Mouse (Mus musculus): ENCODE data around the gene Col23a1.

The Col23a1 gene

DNA sequence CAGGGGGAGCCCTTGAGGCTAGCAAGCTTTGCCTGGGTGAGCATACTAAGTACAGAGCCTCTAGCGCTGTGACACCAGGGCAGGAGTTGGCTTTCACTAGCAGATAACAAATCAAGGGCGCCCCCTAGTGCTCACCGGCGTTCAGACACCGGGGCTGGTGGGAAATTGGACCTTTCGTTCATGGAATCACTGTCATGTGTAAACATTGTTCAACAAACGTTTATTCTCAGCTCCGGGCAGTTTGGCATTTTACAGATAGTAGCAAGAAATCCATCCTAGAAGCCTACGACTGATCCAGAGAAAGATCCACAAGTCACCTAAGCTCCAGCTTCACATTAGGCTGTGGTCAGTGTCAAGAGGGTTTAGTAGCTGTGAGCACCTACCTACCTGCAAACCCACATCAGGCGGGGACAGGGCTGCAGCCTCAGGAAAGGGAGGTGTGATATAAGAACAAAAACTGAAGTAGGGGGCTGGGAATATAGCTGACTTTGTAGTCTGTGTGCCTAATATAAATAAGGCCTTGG lies 250.1 kb downstream of the Col23a1 start:
- DNase-seq (ENCODE audit: low read depth, low spot score), result peak; percentile 97

DNA sequence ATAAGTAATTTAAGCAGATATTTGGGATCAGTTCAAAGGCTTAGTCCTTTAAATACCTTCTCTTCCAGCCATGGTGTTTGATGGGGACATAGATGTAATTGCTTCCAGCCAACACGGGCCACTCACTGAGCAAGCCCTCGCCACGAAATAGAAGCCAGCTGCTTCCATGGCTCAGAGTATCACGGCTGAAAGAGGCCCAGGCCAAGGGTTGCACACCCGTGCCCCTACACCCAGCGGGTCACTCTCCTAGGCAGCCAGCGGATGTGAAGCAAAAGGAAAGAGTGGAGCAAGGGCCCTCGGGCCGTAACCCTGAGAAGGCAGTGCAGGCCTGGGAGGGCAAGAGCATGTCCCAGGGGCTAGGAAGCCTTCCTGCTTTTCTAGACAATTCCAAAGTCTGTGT lies 252.7 kb downstream of the Col23a1 start:
- DNase-seq (ENCODE audit: low read depth, low spot score), result no peak

DNA sequence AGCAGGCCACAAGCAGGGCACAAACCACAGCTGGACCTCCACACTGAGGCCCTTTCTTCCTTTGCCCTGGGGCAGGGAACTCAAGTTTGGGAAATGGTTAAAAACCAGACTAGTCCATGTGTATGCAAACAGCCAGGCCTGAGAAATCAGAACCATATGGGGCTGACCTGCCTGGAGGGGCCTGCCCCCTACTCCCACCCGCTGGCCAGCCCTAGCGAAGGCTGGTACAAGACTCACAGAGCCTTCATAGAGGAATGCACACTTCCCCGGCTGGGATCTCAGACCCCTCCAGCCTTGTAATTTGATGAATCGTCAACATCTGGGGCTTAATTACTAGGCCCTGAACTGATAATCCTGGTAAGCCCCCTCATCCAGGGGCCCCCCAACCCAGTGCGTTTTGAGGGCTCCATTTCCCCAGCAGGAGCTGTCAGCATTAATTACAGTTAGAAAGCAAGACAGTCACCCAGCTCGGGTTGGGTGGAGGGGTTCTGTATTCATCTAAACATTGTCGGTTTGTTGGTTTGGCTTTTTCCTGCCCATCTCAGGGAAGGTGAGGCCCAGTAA lies 253.8 kb downstream of the Col23a1 start:
- DNase-seq (ENCODE audit: low read depth, low spot score), result peak; percentile 86

DNA sequence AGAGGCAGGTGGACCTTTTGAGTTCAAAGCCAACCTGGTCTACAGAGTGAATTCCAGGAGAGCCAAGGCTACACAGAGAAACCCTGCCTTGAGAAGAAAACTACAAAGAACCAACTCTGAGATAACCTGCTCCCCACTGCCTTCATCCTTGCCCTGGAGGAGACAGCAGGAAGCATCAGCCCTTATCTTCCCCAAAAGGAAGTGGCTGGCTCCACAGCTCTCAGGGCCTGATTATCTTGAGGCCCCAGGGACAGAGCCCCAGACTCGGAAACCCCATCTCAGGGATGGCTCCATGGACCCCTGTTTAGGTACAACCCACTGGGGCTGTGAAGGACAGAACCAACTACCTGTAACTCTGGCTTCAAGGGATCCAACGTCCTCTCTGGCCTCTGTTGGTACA lies 254.7 kb downstream of the Col23a1 start:
- no peak for DNase-seq (ENCODE audit: low read depth, low spot score)

DNA sequence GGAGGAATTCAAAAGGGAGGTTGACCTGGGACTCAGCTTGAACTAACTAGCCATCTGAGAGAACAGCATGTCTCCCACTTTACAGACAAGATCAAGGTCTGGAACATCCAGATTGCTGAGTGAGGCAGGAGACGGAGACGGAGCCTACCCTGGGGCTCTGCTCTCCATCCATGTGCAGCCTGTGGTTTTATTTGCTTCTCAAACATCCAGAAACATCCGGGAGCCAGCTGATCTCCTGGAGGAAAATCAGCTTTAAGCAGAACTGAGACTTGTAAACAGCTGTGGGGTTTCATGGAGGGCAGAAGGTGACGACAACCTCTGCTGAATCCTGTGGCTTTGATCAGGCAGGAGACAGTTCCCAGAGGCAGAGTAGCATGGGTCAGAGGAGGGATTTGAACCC lies 256.1 kb downstream of the Col23a1 start:
- DNase-seq (ENCODE audit: low read depth, low spot score), result no peak

GRCm38 (mm10) chr11:51551253-51551652 lies 261.5 kb downstream of the Col23a1 start:
- DNase-seq (ENCODE audit: low read depth, low spot score), result no peak

DNA sequence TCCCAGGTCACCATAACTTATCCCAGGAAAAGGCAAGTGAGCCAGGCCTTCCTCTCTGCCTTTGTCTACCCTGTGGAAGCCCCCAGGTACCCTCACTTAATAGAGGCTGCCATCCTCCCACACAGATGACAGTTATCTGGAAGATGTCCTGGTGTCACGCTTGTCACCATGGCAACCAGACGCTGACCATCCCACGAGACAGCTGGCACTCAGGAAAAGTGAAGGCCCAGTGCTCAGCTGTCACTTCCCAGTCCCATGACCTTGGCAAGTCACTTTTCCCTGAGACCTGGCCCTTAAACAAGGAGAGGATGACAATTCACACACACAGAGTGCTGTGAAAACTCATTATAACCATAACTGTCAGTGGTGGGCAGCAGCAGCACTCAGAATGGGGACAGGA lies 262.4 kb downstream of the Col23a1 start:
- no peak for DNase-seq (ENCODE audit: low read depth, low spot score)

- DNase-seq (ENCODE audit: low read depth, low spot score), result no peak
These were observed 264.9 kb downstream of the Col23a1 start for GRCm38 (mm10) chr11:51554590-51554989.

GRCm38 (mm10) chr11:51555066-51555465 lies 265.3 kb downstream of the Col23a1 start:
- DNase-seq (ENCODE audit: low read depth, low spot score), result no peak

DNA sequence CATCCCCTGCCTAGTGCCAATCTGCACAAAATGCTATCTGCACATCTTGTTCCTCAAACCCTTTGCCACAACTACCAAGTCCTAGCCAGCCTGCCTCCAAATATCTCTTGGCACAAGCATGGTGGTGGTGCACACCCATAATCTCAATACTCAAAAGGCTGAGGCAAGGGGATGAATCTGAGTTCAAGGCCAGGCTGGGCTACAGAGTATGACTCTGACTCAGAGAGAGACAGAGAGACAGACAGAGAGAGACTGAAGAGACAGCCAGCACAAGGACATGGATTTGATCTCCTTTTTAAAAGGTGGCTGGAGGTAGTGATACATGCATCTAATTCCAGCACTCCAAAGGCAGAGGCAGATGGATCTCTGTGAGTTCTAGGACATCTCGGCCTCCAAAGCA lies 273.6 kb downstream of the Col23a1 start:
- DNase-seq (ENCODE audit: low read depth, low spot score), result no peak

DNA sequence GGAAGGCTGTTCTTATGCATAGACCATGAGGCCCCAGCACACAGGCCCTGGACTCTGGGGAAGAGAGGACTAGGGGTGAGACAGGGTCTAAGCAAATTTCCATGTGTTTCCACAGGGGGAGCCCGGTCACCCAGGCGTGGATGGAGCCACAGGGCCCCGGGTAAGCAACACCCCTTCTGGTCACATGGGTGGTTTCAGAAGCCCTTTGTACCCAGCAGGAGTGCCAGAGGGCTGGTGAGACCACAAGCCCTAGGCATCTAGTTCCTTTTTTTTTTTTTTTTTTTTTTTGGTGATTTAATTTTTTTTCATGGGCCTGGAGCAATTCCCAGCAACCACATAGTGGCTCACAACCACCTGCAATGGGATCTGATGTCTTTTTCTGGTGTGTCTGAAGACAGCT lies 275.3 kb downstream of the Col23a1 start:
- DNase-seq (ENCODE audit: low read depth, low spot score), result no peak

GRCm38 (mm10) chr11:51565951-51566350 lies 276.2 kb downstream of the Col23a1 start:
- DNase-seq (ENCODE audit: low read depth, low spot score), result no peak

DNA sequence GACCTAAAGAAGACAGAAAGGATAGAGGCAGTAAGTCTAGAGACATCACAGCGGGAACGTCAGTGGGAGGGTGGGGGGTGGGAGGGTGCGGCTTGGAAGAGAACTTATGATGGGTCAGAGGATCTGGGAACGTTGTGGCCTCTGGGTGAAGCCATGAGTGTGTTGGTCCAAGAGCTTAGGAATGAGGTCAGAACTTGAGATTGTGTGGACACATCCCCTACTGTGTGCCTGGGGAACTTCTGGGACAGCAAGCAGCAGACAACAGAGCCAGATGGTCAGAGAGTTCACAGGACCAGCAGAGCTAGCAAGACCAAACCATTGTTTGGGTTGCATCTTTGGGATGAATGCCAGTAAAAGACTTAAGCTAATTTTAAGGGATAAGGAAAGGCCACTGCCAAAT lies 279.1 kb downstream of the Col23a1 start:
- DNase-seq (ENCODE audit: low read depth, low spot score), result no peak

GRCm38 (mm10) chr11:51576454-51576853 lies 286.7 kb downstream of the Col23a1 start:
- DNase-seq (ENCODE audit: low read depth, low spot score), result no peak

- no peak for DNase-seq (ENCODE audit: low read depth, low spot score)
These were observed 287.9 kb downstream of the Col23a1 start for GRCm38 (mm10) chr11:51577587-51577986.

GRCm38 (mm10) chr11:51579024-51579423 lies 289.3 kb downstream of the Col23a1 start:
- no peak for DNase-seq (ENCODE audit: low read depth, low spot score)

GRCm38 (mm10) chr11:51582713-51583112 lies 293.0 kb downstream of the Col23a1 start:
- DNase-seq (ENCODE audit: low read depth, low spot score), result peak; percentile 83

GRCm38 (mm10) chr11:51584057-51584430 lies 294.3 kb downstream of the Col23a1 start:
- DNase-seq (ENCODE audit: low read depth, low spot score), result no peak

DNA sequence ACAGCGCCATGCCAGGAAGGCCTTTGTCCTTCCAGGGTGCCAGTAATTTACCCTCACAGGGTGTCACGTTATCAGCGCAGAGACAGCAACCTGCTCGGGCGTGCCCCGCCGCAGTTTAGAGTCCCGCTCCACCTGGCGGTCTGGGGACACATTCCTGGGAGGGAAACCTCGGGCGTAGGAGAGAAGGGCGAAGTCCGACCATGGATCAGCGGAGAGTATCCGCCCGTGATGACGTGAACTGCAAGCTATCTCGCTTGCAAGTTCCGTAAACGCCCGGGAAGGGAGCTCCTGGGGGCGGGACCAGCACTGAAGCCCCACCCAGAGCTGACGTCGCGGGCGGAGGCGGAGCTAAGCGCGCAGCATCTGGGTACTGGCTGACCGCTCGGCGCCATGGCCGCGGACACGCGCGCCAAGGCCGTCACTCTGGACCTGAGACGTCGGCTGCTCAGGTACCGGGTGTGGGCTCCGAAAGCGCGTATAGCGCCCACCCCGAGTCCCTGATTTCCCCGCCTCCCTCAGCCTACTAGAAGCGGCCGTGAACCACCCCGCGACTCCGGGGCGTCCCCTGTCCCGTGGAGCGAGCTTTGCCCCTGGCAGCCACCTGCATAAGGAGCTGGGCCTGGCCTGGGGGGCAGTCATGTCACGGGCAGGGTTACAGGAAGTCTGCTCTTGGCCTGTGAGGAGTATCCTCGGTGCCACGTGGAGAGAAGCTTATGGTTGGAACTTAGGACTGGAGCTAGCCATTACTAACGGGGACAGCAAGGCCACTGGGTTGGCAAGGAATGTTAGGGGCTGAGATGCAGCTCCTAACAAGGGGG lies 294.9 kb downstream of the Col23a1 start, which contains the start of gene Phykpl:
Gene Phykpl, plus strand, starts transcription at position 327 of the 818 bp plus-strand sequence.
- DNase-seq (ENCODE audit: low read depth, low spot score), result peak; percentile 96

DNA sequence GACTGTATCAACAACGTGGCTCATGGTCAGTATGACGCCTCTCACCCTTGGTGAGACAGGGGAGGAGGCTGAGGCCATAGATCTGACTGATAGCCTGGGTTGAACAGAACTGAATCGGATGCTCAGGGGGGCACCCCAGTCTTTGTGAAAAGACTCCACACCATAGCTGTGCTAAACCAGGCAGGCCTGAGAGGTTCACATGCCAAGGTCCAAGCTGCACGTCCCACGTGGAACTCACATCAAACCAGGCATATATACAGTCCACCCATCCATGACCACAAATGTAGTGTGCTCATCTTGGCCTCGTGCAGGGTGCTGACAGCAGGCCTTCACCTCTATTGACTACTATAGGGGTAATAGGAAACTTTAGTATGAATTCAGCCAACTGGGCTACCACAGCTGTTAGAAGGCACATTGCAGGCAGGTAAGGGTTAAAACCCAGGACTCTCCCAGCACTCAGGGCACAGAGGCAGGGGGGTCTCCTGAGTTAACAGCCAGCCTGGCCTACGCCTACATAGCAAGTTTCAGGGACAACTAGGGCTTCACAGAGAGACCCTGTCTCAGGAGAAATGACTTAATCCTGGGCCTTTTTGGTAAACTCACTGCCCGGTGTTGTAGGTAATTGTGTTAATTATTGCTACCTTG lies 296.0 kb downstream of the Col23a1 start:
- DNase-seq (ENCODE audit: low read depth, low spot score), result no peak

DNA sequence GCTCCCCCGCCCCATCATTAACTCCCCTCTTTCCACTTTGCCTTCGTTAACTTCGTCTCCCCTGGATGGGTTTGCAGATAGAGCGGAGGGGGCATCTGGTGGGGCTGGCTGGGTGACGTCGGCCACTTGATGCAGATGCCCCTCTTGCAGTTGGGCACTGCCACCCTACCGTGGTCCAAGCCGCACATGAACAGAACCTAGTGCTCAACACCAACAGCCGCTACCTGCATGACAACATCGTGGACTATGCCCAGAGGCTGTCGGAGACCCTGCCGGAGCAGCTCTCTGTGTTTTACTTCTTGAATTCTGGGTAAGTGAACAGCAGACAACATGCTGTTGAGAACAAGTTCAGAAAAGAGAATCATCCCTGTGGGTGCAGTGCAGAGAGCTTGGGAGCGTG lies 296.7 kb downstream of the Col23a1 start:
- no peak for DNase-seq (ENCODE audit: low read depth, low spot score)

DNA sequence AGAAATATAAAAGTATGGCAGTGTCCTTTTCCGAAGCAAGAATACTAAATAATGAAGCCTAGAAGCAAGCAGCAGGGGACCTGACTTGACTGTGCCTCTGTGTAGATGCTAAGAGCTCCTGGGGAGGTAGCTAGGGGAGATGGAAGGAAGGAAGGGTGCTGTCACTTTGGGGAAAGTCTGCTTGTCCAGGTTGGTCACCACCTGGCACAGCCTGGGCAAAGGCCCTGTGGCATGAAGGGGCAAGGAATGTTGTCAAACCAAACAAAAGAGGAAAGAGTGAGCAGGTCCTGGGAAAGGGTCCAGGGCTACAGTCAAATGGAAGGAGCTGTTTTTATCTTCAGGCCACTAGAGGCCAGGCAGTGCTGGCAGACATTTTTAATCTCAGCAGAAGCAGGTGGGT lies 297.3 kb downstream of the Col23a1 start:
- DNase-seq (ENCODE audit: low read depth, low spot score), result no peak

DNA sequence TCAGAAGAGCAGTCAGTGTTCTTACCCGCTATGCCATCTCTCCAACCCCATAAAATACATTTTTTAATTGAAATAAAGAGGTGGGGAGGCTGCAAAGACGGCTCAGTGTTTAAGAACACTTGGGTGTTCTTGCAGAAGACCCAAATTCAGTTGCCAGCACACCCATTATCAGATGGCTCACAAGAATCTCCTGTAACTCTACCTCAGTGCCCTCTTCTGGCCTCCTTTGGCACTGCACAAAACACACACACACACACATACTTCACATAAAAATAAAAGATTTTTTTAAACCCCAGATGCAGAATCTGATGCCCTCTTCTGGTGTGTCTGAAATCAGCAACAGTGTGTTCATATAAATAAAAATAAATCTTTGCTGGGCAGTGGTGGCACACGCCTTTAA lies 299.1 kb downstream of the Col23a1 start:
- DNase-seq (ENCODE audit: low read depth, low spot score), result no peak
